23 mouse cellular contexts compared by ENCODE assay signal in genomic region chr7:70408814-70409213, GRCm38 (mm10). TPM values are rescaled to one million over a fixed set of nuclear protein-coding genes. Genes with fewer than 3 reads are reported as not detected.
"Had no signal": no experiment of that assay in that cellular context is flagged by ENCODE, and none has a peak within 500 bp of the region (broad histone marks: within the 10 kb centered on the region; RNA-seq: fewer than 3 reads in every experiment).

No protein-coding gene starts in this region.

- H3K4me1 ChIP-seq: hindbrain, embryonic 13.5 days; hindbrain, embryonic 15.5 days; limb, embryonic 15.5 days had no signal

- H3K27ac ChIP-seq: hindbrain, embryonic 13.5 days; hindbrain, embryonic 15.5 days; hindbrain, postnatal 0 days; kidney, postnatal 0 days; limb, embryonic 13.5 days; limb, embryonic 15.5 days; liver, embryonic 14.5 days had no signal

- H3K36me3 ChIP-seq: heart, embryonic 12.5 days; hindbrain, embryonic 15.5 days; limb, embryonic 15.5 days had no signal

- DNase-seq: gastrocnemius, postnatal 10 days; gastrocnemius, postnatal 36 days; heart, adult 18-20 months; heart, postnatal 14 days; heart, postnatal 36 days; kidney, adult 11 months; kidney, adult 2 months; kidney, adult 9 months; kidney, postnatal 14 days; kidney, postnatal 36 days; layer of hippocampus, adult 9-11 months; layer of hippocampus, postnatal 36 days; left cerebral cortex, postnatal 4 days had no signal

- H3K27me3 ChIP-seq: heart, embryonic 12.5 days; hindbrain, embryonic 13.5 days; hindbrain, embryonic 15.5 days; kidney, embryonic 15.5 days; limb, embryonic 13.5 days; limb, embryonic 15.5 days had no signal

- H3K9ac ChIP-seq: heart, embryonic 12.5 days; hindbrain, embryonic 13.5 days; hindbrain, embryonic 15.5 days; kidney, embryonic 15.5 days; limb, embryonic 13.5 days; limb, embryonic 15.5 days; liver, embryonic 14.5 days had no signal

- H3K4me3 ChIP-seq: heart, embryonic 12.5 days; hindbrain, embryonic 13.5 days; hindbrain, embryonic 15.5 days; kidney, embryonic 15.5 days; limb, embryonic 13.5 days; limb, embryonic 15.5 days had no signal

RNA-seq across cellular contexts. Expression of gene Nr2f2, which starts 42.3 kb away (rescaled TPM):
- total RNA-seq: hematopoietic stem cell, adult 5-6 weeks had no signal
